In the genomic region with DNA sequence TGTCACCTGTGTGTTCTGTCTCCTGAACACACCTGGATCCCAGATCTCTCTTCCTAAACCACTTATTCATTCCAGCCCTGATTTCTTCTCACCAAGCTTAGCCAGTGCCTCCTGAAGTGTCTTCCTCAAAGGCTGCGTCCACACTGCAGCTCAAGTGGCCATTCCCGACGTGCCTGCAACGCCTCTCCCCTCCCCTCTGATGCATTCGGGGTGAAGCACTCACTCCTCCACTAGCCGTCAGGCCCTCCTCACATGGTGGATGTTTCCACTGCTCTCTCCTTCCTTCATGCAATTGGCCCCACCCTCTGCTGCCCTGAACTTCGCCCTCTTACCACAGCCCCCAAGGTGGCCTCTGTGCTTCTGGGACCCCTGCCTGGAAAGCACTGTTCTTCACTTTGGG, we compare ENCODE assay signal across 25 mouse cellular contexts. TPM values are rescaled to one million over a fixed set of nuclear protein-coding genes. Genes with fewer than 3 reads are reported as not detected.
DNase-seq lines count a peak whose midpoint lies in the region; ATAC-seq and TF ChIP-seq lines count a peak whose summit lies in the region.
"Had no signal": no experiment of that assay in that cellular context is flagged by ENCODE, and none has a peak within 500 bp of the region (broad histone marks: within the 10 kb centered on the region; RNA-seq: fewer than 3 reads in every experiment).

No protein-coding gene starts in this region.

- H3K4me3 ChIP-seq in hindbrain, embryonic 14.5 days (replicated peaks; ENCODE audit: low read length): no peak overlapping the region
- no peak overlapping the region for H3K4me3 ChIP-seq in hindbrain, embryonic 11.5 days (ENCODE audit: low read depth, low read length)
- no peak overlapping the region for H3K4me3 ChIP-seq in lung, embryonic 14.5 days (ENCODE audit: low read depth, low read length)
- no peak overlapping the region for H3K4me3 ChIP-seq in stomach, postnatal 0 days (ENCODE audit: low read depth, low read length)
- no peak overlapping the region for H3K4me3 ChIP-seq in forebrain, embryonic 15.5 days
- H3K4me3 ChIP-seq: forebrain, embryonic 10.5 days; forebrain, embryonic 13.5 days; heart, adult 2 months; heart, embryonic 10.5 days; hindbrain, embryonic 13.5 days had no signal

- 58% methylated on average over 7 of the region's 7 CpGs for WGBS in hindbrain, embryonic 14.5 days
- WGBS in hindbrain, embryonic 11.5 days: 48% methylated on average over 7 of the region's 7 CpGs
- 24% methylated on average over 7 of the region's 7 CpGs for WGBS in lung, embryonic 14.5 days
- 27% methylated on average over 7 of the region's 7 CpGs for WGBS in stomach, postnatal 0 days
- 53% methylated on average over 7 of the region's 7 CpGs for WGBS in forebrain, embryonic 15.5 days

- TF ChIP-seq EP300 in stomach, postnatal 0 days (optimal IDR thresholded peaks at IDR 0.05): no peak

- no peaks in the 10 kb centered on the region for H3K9me3 ChIP-seq in hindbrain, embryonic 14.5 days (ENCODE audit: control insufficient read depth, low read length)
- no peaks in the 10 kb centered on the region for H3K9me3 ChIP-seq in hindbrain, embryonic 11.5 days (ENCODE audit: control insufficient read depth, low read length)
- no peaks in the 10 kb centered on the region for H3K9me3 ChIP-seq in lung, embryonic 14.5 days (ENCODE audit: low read depth, low read length)
- no peaks in the 10 kb centered on the region for H3K9me3 ChIP-seq in stomach, postnatal 0 days (ENCODE audit: control insufficient read depth, low read length)
- no peaks in the 10 kb centered on the region for H3K9me3 ChIP-seq in forebrain, embryonic 15.5 days
- H3K9me3 ChIP-seq: forebrain, embryonic 10.5 days; forebrain, embryonic 13.5 days; heart, embryonic 10.5 days; hindbrain, embryonic 13.5 days had no signal

- peak; percentile 22 for DNase-seq in hindbrain, embryonic 14.5 days (ENCODE audit: low spot score)
- DNase-seq in hindbrain, embryonic 11.5 days (ENCODE audit: low spot score): no peak
- DNase-seq in lung, embryonic 14.5 days: peak; percentile 38
- DNase-seq in lung, postnatal 14 days: no peak
- peak; percentile 20 for DNase-seq in lung, postnatal 25 days (ENCODE audit: low spot score)
- DNase-seq in stomach, postnatal 0 days (ENCODE audit: low spot score): no peak
- no peak for DNase-seq in frontal cortex, postnatal 14 days (ENCODE audit: low spot score in 2 of 2)
- DNase-seq: adrenal gland, adult 8-10 months; adrenal gland, postnatal 25 days; cerebellum, adult 11-12 months; cerebellum, adult 8-10 months; cerebellum, postnatal 10 days; cerebellum, postnatal 36 days; forebrain, postnatal 0 days; gastrocnemius, postnatal 36 days; heart, adult 2 months had no signal

- H3K4me1 ChIP-seq in hindbrain, embryonic 14.5 days (replicated peaks; ENCODE audit: control insufficient read depth, insufficient read depth, low read length): no peaks in the 10 kb centered on the region
- H3K4me1 ChIP-seq in hindbrain, embryonic 11.5 days (replicated peaks; ENCODE audit: control insufficient read depth, insufficient read depth, low read length): no peaks in the 10 kb centered on the region
- no peaks in the 10 kb centered on the region for H3K4me1 ChIP-seq in lung, embryonic 14.5 days (ENCODE audit: insufficient read depth)
- H3K4me1 ChIP-seq in stomach, postnatal 0 days (replicated peaks; ENCODE audit: control insufficient read depth, insufficient read depth): no peaks in the 10 kb centered on the region; the same call in 1 of the 2 replicates
- no peaks in the 10 kb centered on the region for H3K4me1 ChIP-seq in forebrain, embryonic 15.5 days
- H3K4me1 ChIP-seq: forebrain, embryonic 13.5 days; hindbrain, embryonic 13.5 days had no signal

- H3K27me3 ChIP-seq in hindbrain, embryonic 14.5 days (ENCODE audit: control insufficient read depth, insufficient read depth, low read length): no peaks in the 10 kb centered on the region
- no peaks in the 10 kb centered on the region for H3K27me3 ChIP-seq in hindbrain, embryonic 11.5 days (ENCODE audit: control insufficient read depth, insufficient read depth, low read length)
- no peaks in the 10 kb centered on the region for H3K27me3 ChIP-seq in lung, embryonic 14.5 days (ENCODE audit: insufficient read depth, low read length)
- no peaks in the 10 kb centered on the region for H3K27me3 ChIP-seq in stomach, postnatal 0 days (ENCODE audit: control insufficient read depth, insufficient read depth, low read length)
- H3K27me3 ChIP-seq in forebrain, embryonic 15.5 days: no peaks in the 10 kb centered on the region
- H3K27me3 ChIP-seq: forebrain, embryonic 13.5 days had no signal

- no peak for TF ChIP-seq CTCF in lung, embryonic 14.5 days (IDR thresholded peaks at IDR 0.05; ENCODE audit: low read depth)
- TF ChIP-seq CTCF in stomach, postnatal 0 days (IDR thresholded peaks at IDR 0.05; ENCODE audit: low read depth): no peak

- H3K36me3 ChIP-seq in hindbrain, embryonic 14.5 days (replicated peaks; ENCODE audit: control insufficient read depth, insufficient read depth): no peaks in the 10 kb centered on the region
- H3K36me3 ChIP-seq in hindbrain, embryonic 11.5 days (ENCODE audit: control insufficient read depth, insufficient read depth, low read length): no peaks in the 10 kb centered on the region
- no peaks in the 10 kb centered on the region for H3K36me3 ChIP-seq in lung, embryonic 14.5 days (ENCODE audit: insufficient read depth)
- H3K36me3 ChIP-seq in stomach, postnatal 0 days (ENCODE audit: control insufficient read depth, insufficient read depth, low read length): no peaks in the 10 kb centered on the region
- no peaks in the 10 kb centered on the region for H3K36me3 ChIP-seq in forebrain, embryonic 15.5 days
- H3K36me3 ChIP-seq: forebrain, embryonic 10.5 days; heart, embryonic 10.5 days; hindbrain, embryonic 13.5 days had no signal

- no peak overlapping the region for H3K4me2 ChIP-seq in hindbrain, embryonic 14.5 days (replicated peaks)
- no peak overlapping the region for H3K4me2 ChIP-seq in hindbrain, embryonic 11.5 days (replicated peaks; ENCODE audit: low read depth, low read length)
- no peak overlapping the region for H3K4me2 ChIP-seq in lung, embryonic 14.5 days
- H3K4me2 ChIP-seq in stomach, postnatal 0 days (replicated peaks; ENCODE audit: low read depth): no peak overlapping the region
- H3K4me2 ChIP-seq in forebrain, embryonic 15.5 days (replicated peaks): no peak overlapping the region
- H3K4me2 ChIP-seq: forebrain, embryonic 13.5 days; hindbrain, embryonic 13.5 days had no signal

- H3K9ac ChIP-seq in hindbrain, embryonic 14.5 days: no peak overlapping the region
- H3K9ac ChIP-seq in hindbrain, embryonic 11.5 days (ENCODE audit: low read depth, low read length): no peak overlapping the region
- no peak overlapping the region for H3K9ac ChIP-seq in lung, embryonic 14.5 days
- H3K9ac ChIP-seq in stomach, postnatal 0 days (ENCODE audit: low read length): no peak overlapping the region
- no peak overlapping the region for H3K9ac ChIP-seq in forebrain, embryonic 15.5 days (replicated peaks)
- H3K9ac ChIP-seq: forebrain, embryonic 13.5 days; forebrain, postnatal 0 days; hindbrain, embryonic 13.5 days had no signal

- H3K27ac ChIP-seq in hindbrain, embryonic 14.5 days: no peak overlapping the region
- no peak overlapping the region for H3K27ac ChIP-seq in hindbrain, embryonic 11.5 days (ENCODE audit: low read depth, low read length)
- H3K27ac ChIP-seq in lung, embryonic 14.5 days (ENCODE audit: low read depth): no peak overlapping the region
- no peak overlapping the region for H3K27ac ChIP-seq in stomach, postnatal 0 days (replicated peaks)
- no peak overlapping the region for H3K27ac ChIP-seq in forebrain, embryonic 15.5 days (replicated peaks)
- H3K27ac ChIP-seq: forebrain, embryonic 10.5 days; forebrain, embryonic 13.5 days; heart, adult 2 months; heart, embryonic 10.5 days; hindbrain, embryonic 13.5 days; hindbrain, postnatal 0 days had no signal

- ATAC-seq in hindbrain, embryonic 14.5 days (ENCODE audit: low FRiP score): no peak
- ATAC-seq in hindbrain, embryonic 11.5 days (ENCODE audit: low FRiP score): no peak
- peak; percentile 35; the same call in 1 of the 2 replicates for ATAC-seq in lung, embryonic 14.5 days (ENCODE audit: insufficient read depth)
- ATAC-seq in stomach, postnatal 0 days (ENCODE audit: low FRiP score, low TSS enrichment): peak; percentile 59; the same call in 1 of the 2 replicates
- ATAC-seq in forebrain, embryonic 15.5 days (replicated peaks): no peak
- ATAC-seq: activated CD4-positive, CD25-positive, alpha-beta regulatory T cell, adult 4 months; forebrain, embryonic 13.5 days; forebrain, postnatal 0 days; hindbrain, postnatal 0 days had no signal

RNA-seq across cellular contexts. Expression of a gene that starts 9.4 kb away (rescaled TPM):
- polyA plus RNA-seq in hindbrain, embryonic 14.5 days (2014; fragmentation: Nextera tagmentation; extraction: Ambion mirVana): 1.0 and 1.1 TPM in 2 replicates
- 0.24 and 0.60 TPM in 2 replicates for polyA plus RNA-seq in hindbrain, embryonic 11.5 days (2014; fragmentation: Nextera tagmentation; extraction: Ambion mirVana)
- polyA plus RNA-seq in lung, embryonic 14.5 days (2014; fragmentation: Nextera tagmentation; extraction: Ambion mirVana): 0.29 TPM in 1 of 2 replicates, not detected in the other
- polyA plus RNA-seq in stomach, postnatal 0 days (2015; fragmentation: Nextera tagmentation; extraction: Ambion mirVana): 0.15 and 0.21 TPM in 2 replicates
- 0.64 and 0.86 TPM in 2 replicates for polyA plus RNA-seq in forebrain, embryonic 15.5 days (2015; fragmentation: Nextera tagmentation; extraction: Ambion mirVana)
- polyA plus RNA-seq: activated CD4-positive, CD25-positive, alpha-beta regulatory T cell, adult 4 months; embryonic facial prominence, embryonic 11.5 days; embryonic facial prominence, embryonic 14.5 days; heart, adult 2 months had no signal

Comparison
In these comparisons a context has a peak if more than half of its experiments do, and no peak if none do; other contexts are left out.
1. DNase-seq: peak in hindbrain, embryonic 14.5 days (single experiment), lung, embryonic 14.5 days (single experiment) and lung, postnatal 25 days (single experiment); none in hindbrain, embryonic 11.5 days (single experiment), lung, postnatal 14 days (single experiment), stomach, postnatal 0 days (single experiment) and frontal cortex, postnatal 14 days (0 of 2).
2. ATAC-seq: peak in lung, embryonic 14.5 days (single experiment) and stomach, postnatal 0 days (single experiment); none in hindbrain, embryonic 14.5 days (single experiment), hindbrain, embryonic 11.5 days (single experiment) and forebrain, embryonic 15.5 days (single experiment).